Mouse (Mus musculus): Measurements from ENCODE around the gene Gm32742. TPM values are rescaled to one million over a fixed set of nuclear protein-coding genes. Genes with fewer than 3 reads are reported as not detected.

Gm32742 gene
- polyA plus RNA-seq, 1 experiment from 2014 or later: 0.03 TPM

GRCm38 (mm10) chr9:51102963-51103807, 62.1 kb downstream of the Gm32742 start:
- Histone ChIP-seq H3K36me3 (no peaks in the 10 kb centered on the region), H3K4me2 (peak overlapping the region; percentile 100), H3K27me3 (peaks cover 30% of the 10 kb centered on the region), H3K27ac (no peak overlapping the region), H3K9me3 (no peaks in the 10 kb centered on the region), H3K9ac (peak overlapping the region; percentile 78), H3K4me1 (peaks cover 13% of the 10 kb centered on the region), H3K4me3 (peak overlapping the region; percentile 62)
- ATAC-seq (ENCODE audit: insufficient number of reproducible peaks, insufficient read depth, low FRiP score, low TSS enrichment, low read depth): no peak
- 1% methylated on average over 43 of the region's 44 CpGs for WGBS

DNA sequence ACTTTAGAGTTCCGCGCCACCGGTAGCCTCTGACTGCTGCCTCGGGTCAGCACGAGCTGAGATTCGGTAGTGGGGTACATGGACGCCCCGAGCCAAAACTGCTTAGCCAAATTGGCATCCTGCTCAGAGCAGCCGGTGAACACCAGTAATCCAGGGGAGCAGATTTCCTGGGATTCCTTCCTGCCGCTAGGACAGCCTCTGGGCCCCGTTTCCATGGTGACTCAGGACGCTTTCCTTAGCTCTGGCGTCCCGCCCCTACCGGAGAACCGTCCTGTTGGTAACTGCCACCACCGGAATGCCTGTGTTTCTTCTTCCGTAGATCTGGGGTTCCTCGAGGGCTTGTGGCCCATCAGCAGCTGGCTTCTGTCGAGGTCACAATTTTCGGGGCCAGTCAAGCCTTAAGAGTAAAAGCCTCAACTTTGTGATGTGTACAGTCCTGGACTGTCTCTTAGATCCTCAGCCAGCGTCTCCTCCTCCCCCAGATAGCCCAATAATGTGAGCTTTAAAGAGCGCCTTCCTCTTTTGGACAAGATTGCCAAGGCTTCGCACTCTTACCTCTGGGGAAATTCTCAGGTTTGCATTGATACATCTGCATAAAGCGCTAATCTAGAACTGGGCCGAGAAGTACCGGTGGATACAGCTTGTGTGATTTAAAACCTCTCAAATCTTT, 63.4 kb downstream of the Gm32742 start, which contains the start of gene 4833427G06Rik:
4833427G06Rik (minus strand) TSS at position 323 of the 670 bp plus-strand sequence.
- 0 out of 2 replicates have a peak, but pooled peaks have one; percentile 43 for ATAC-seq (ENCODE audit: insufficient number of reproducible peaks, insufficient read depth, low FRiP score, low TSS enrichment, low read depth)
- WGBS: 7% methylated on average over 27 of the region's 27 CpGs
- H3K27ac ChIP-seq: no peak within 1 kb of the TSS
- H3K4me3 ChIP-seq: peak within 1 kb of the TSS; percentile 62
- H3K4me1 ChIP-seq: peaks cover 13% of the 10 kb centered on the region
- H3K9ac ChIP-seq: 0 out of 2 replicates have a peak within 1 kb of the TSS, but pooled peaks have one; percentile 52
- peak within 1 kb of the TSS; percentile 100 for H3K4me2 ChIP-seq
- H3K27me3 ChIP-seq: peaks cover 30% of the 10 kb centered on the region
- H3K36me3 ChIP-seq: no peaks in the 10 kb centered on the region
- H3K9me3 ChIP-seq: no peaks in the 10 kb centered on the region

- no peak for ATAC-seq (ENCODE audit: insufficient number of reproducible peaks, insufficient read depth, low FRiP score, low TSS enrichment, low read depth)
- 56% methylated on average over 2 of the region's 2 CpGs for WGBS
These were observed 69.0 kb downstream of the Gm32742 start for GRCm38 (mm10) chr9:51096306-51096705.

GRCm38 (mm10) chr9:51093697-51094096, 71.6 kb downstream of the Gm32742 start:
- no peaks in the 10 kb centered on the region for H3K4me1 ChIP-seq
- WGBS: 77% methylated on average over 5 of the region's 5 CpGs
- ATAC-seq (ENCODE audit: insufficient number of reproducible peaks, insufficient read depth, low FRiP score, low TSS enrichment, low read depth): no peak
- H3K9me3 ChIP-seq: no peaks in the 10 kb centered on the region
- no peak overlapping the region for H3K27ac ChIP-seq
- no peak overlapping the region for H3K9ac ChIP-seq
- H3K4me2 ChIP-seq: no peak overlapping the region
- H3K36me3 ChIP-seq: no peaks in the 10 kb centered on the region
- no peak overlapping the region for H3K4me3 ChIP-seq
- H3K27me3 ChIP-seq: no peaks in the 10 kb centered on the region

More at GRCm38 (mm10) chr9:51096306-51096705, 69.0 kb downstream of the Gm32742 start:
- no peak overlapping the region for H3K4me2 ChIP-seq
- H3K4me1 ChIP-seq: no peaks in the 10 kb centered on the region
- no peak overlapping the region for H3K27ac ChIP-seq
- H3K9me3 ChIP-seq: no peaks in the 10 kb centered on the region
- H3K4me3 ChIP-seq: no peak overlapping the region
- H3K36me3 ChIP-seq: no peaks in the 10 kb centered on the region
- H3K27me3 ChIP-seq: peaks cover 7% of the 10 kb centered on the region
- H3K9ac ChIP-seq: no peak overlapping the region

- Histone ChIP-seq H3K4me3 (no peak overlapping the region), H3K9ac (no peak overlapping the region), H3K36me3 (no peaks in the 10 kb centered on the region), H3K4me2 (no peak overlapping the region), H3K9me3 (no peaks in the 10 kb centered on the region), H3K27me3 (no peaks in the 10 kb centered on the region), H3K4me1 (peaks cover 10% of the 10 kb centered on the region), H3K27ac (no peak overlapping the region)
- WGBS: 81% methylated on average over 5 of the region's 5 CpGs
- no peak for ATAC-seq (ENCODE audit: insufficient number of reproducible peaks, insufficient read depth, low FRiP score, low TSS enrichment, low read depth)
These were observed 83.7 kb downstream of the Gm32742 start for GRCm38 (mm10) chr9:51081614-51082013.

MicroRNAs within 50 kb of the gene (microRNA counts, 519-probe panel; counts per million panel counts)
- microRNA mmu-miR-34b-3p (2,639 counts per million, percentile 64 among the panel's probes with 10 or more counts), microRNA mmu-miR-34b-5p (2,369 counts per million, percentile 58 among the panel's probes with 10 or more counts), microRNA mmu-miR-34c (4,704 counts per million, percentile 93 among the panel's probes with 10 or more counts)

Small RNA genes lying within 50 kb of the gene (microRNA-seq; reads per million reads assigned to microRNA genes)
- gene Mir34b (29.2 reads per million, percentile 39 among the genes with 10 or more reads in this experiment), gene Mir34c (662 reads per million, percentile 74 among the genes with 10 or more reads in this experiment)

Other genes starting within 250 kb of the Gm32742 start
- gene Sik2, start 156.4 kb downstream of the Gm32742 start, polyA plus RNA-seq (2015; fragmentation: Nextera tagmentation; extraction: Ambion mirVana): 19.4 and 28.1 TPM in 2 replicates
- gene Btg4, start 104.6 kb downstream of the Gm32742 start, polyA plus RNA-seq (2015; fragmentation: Nextera tagmentation; extraction: Ambion mirVana): not detected in 2 replicates
- 4.5 and 5.4 TPM in 2 replicates for gene Layn, start 88.4 kb downstream of the Gm32742 start, polyA plus RNA-seq (2015; fragmentation: Nextera tagmentation; extraction: Ambion mirVana)
- not detected in 2 replicates for gene 4833427G06Rik, start 63.4 kb downstream of the Gm32742 start, polyA plus RNA-seq (2015; fragmentation: Nextera tagmentation; extraction: Ambion mirVana)
- 0.15 TPM in 1 of 2 replicates, not detected in the other for gene Pou2af1, start 48.2 kb upstream of the Gm32742 start, polyA plus RNA-seq (2015; fragmentation: Nextera tagmentation; extraction: Ambion mirVana)
- 3.3 and 3.7 TPM in 2 replicates for gene Colca2, start 113.1 kb upstream of the Gm32742 start, polyA plus RNA-seq (2015; fragmentation: Nextera tagmentation; extraction: Ambion mirVana)
- gene 1810046K07Rik, start 163.4 kb upstream of the Gm32742 start, polyA plus RNA-seq (2015; fragmentation: Nextera tagmentation; extraction: Ambion mirVana): not detected in 2 replicates